Mouse (Mus musculus) ES-Bruce4 (cell line): ENCODE results near the gene Adgrg7.

Experiments used
- CTCF ChIP-seq: IDR thresholded peaks from one replicate; pipeline ENCODE4 v1.8.1; 2011; ENCODE audit warnings: low read depth, low read length
- POLR2A ChIP-seq: IDR thresholded peaks from one replicate; pipeline ENCODE4 v1.8.1; 2011; ENCODE audit warnings: low read length; ENCODE audit not compliant: insufficient read depth

GRCm38 (mm10) chr16:56715608-56716007, 80.0 kb downstream of the Adgrg7 start:
- TF ChIP-seq CTCF = no peak
- TF ChIP-seq POLR2A = no peak
